Mouse (Mus musculus) regulatory T cell (primary cell): ENCODE results near the gene Igsf9.

Source experiments
- in situ Hi-C: fragments of 300-600 bp; cut with MboI, MseI; formaldehyde crosslinking; loops from one replicate; pipeline ENCODE4 v1.15.1; 2025; ENCODE audit warnings: high pct_unique_total_duplicates

Gene Igsf9

DNA sequence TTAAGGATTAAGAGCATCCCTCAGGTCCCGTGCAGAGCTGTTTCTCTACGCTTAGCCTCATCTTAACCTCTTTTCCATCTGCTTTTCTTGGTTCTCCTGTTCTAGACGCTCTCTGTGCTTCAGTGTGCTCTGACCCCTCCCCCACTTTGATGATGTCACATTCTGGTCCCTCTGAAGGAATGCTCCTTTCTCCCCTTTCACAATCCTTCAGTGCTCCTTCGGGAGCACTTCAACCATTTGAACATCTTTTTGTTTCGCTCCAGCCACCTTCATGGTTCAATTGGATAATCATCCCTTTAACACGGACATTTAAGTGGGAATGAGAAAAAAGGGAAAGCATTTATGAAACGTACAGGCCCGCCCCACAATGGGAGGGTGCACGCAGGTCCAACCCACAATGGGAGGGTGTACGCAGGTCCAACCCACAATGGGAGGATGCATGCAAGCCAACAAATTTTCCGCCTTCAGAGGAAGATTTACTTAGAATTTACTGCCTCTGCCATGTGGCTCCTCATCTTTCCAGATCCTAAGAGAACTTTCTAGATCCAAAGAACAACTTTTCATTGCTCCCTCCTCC is 13.2 kb upstream of the Igsf9 start:
- in situ Hi-C loops: no loop called here

DNA sequence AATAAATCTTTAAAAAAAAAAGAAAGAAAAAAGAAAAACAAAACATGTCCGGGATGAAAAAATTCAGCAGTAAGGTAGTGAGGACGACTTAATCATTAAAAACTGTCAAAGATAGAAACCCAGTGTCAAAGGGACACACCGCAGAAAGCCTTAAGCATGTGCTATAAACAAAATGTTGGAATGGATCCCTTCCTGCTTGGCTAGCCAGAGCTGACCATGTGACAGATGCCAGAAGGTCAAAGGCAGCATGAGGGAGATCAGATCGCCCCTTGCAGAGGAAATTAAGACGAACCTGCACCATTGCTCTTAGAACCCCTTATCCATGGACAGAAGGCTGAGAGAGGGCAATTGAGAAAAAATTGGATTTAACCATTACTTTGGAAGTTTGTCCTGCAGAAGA is 12.2 kb upstream of the Igsf9 start:
- in situ Hi-C loops: no loop called here

- in situ Hi-C loops: no loop called here
Measured at GRCm38 (mm10) chr1:172469810-172470448, 11.7 kb upstream of the Igsf9 start.

- in situ Hi-C loops: no loop called here
Measured at GRCm38 (mm10) chr1:172472909-172473308, 8.7 kb upstream of the Igsf9 start.

- in situ Hi-C loops: no loop called here
Measured at GRCm38 (mm10) chr1:172474196-172474595, 7.4 kb upstream of the Igsf9 start.

DNA sequence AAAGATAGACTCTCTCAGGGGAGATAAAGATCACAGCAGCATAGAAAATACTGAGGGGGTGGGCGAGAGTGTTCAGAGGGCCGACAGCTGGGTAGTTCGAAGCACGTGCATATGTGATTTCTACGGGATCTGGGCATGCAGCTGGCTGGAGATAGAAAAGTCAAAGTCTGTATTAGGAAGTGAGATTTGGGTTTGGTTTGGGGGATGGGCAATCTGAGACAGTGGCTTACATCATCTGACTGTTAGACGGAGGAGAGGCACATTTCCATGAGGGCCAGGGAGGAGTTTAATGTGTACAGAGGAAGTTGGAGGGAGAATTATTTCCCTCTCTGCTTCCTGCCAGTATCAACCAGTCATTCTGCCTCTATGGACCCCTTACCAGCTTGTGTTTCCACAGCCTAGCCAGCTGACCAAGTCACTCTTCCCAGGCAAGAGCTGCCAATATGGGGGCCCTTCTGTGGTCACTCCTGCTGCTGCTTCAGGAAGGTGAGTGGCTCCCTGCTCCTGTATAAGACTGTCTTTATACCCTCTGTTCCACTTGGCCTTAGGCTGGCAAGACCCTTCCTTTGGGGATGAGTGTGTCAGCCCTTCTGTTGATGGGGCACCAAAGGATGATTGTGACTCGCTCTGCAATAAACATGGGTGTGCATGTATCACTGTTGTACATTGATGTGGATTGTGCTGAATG is 6.4 kb upstream of the Igsf9 start, which contains the start of gene Slamf9:
Gene Slamf9 (plus strand): TSS at position 305 of the 688 bp plus-strand sequence.
- in situ Hi-C loops: no loop called here

DNA sequence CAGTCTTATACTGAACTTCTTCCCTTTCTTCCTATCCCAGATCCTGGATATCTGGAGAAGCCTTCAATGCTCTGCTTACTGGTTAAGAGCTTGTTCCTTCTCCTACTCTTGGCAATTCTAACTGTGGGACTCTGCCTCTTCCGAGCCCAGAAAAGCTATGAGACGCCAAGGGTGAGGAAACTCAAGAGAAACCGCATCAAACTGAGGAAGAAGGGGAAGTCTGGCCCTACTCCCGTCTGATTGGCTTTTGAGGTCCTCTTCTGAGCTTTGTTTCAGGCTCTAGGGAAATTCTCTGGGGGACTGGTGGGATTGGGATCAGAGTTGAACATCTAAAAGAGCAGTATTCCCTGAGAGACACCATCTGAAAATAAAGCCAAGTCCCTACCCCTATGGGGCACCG is 3.6 kb upstream of the Igsf9 start:
- in situ Hi-C loops: no loop called here

DNA sequence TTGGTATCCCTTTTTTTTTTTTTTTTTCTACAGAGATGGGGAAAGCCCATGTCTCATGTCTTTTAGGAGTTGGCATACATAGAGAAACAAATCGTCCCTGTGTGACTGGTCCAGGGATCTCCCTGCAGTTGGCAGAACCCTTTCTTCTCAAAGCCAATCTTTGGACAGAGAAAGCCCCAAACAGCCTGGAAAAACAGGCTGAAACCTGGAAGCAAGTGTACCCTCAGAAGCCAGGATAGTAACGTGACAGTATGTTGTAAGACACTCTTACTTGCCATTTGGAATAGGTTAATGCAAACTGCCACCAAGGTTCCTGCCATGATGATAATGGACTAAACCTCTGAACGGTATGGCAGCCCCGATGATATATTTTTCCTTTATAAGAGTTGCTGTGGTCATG is 1.2 kb upstream of the Igsf9 start:
- in situ Hi-C loops: loop anchor here (5.0 kb wide), 1 partner anchor 68 kb away; no protein-coding TSS in a partner anchor

DNA sequence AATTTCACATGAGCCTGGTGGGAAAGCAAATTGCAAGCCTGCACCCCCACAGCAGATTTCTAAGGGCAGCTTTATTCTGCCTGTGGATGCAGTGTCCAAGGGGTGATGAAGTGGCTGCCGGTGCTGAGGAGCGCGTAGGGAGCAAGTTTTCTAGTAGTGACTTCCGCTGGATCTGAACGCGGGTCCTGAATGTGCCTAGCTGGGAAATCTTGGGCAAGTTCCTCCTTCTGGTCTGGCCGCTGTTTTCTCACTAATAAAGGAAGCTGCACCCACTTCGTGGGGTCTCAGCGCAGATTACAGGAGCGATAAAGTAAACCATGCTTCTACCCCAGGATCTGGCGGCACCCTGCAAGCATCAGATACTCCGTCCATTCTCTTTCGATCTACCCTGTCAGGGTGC is 477 bp upstream of the Igsf9 start:
- in situ Hi-C loops: loop anchor here (5.0 kb wide), 1 partner anchor 69 kb away; no protein-coding TSS in a partner anchor

DNA sequence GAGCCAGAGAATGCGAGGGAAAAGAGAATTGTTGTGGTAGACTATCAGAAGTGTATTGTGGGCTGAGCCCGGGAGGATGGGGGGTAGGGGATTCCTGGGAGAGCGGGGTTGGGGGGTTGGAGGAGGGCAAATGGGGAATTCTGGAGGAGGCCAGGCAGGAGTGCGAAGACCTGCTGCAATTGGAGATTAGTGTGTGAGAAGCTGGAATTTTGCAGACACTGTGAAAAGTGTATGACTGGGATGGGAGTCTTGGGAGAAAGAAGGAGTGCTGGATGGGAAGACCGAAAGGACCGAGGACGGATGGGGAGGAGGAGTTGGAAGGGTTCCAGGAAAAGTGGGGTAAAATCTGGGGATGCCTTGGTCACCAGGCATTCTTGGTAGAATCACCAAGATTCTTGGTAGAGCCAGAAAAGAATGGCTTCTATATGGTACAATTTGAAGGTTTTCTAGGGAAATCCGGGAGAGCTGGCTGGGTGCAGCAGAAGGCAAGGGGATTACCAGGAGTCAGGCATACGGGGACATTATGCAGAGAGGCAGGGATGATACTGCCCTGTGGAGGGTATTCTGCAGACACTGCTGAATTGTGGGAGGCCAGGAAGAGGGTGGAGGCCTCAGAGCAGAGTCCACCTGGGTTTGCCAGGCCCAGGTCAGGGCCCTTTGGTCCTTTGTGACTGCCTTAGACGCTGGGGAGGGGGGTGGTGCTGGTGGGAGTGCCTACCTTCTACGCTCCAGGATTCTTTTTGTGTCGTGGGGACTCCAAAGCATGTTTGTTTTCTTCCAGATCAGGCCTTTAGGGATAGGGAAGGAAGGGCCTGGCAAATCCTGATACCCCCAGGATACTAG is 1.2 kb downstream of the Igsf9 start:
- in situ Hi-C loops: loop anchor here (5.0 kb wide), 1 partner anchor 70 kb away; no protein-coding TSS in a partner anchor

- in situ Hi-C loops: loop anchor here (5.0 kb wide), 1 partner anchor 71 kb away; no protein-coding TSS in a partner anchor
Measured at GRCm38 (mm10) chr1:172483361-172483660, 1.7 kb downstream of the Igsf9 start.

- in situ Hi-C loops: loop anchor here (5.0 kb wide), 1 partner anchor 72 kb away; no protein-coding TSS in a partner anchor
Measured at GRCm38 (mm10) chr1:172484236-172484635, 2.6 kb downstream of the Igsf9 start.

DNA sequence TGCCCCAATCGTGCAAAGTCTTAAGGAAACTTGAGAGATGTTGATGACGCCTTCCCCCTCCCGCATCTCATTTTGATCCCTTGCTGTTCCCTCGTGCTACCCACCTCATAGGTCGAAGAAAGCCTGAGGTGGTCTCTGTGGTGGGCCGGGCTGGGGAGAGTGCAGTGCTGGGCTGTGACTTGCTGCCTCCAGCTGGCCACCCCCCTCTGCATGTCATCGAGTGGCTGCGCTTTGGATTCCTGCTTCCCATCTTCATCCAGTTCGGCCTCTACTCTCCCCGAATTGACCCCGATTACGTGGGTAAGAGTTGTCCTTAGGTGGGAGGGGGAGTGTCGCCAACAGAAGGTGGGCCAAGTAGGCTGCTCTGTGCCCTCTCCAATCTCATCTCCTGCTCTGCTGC is 3.1 kb downstream of the Igsf9 start:
- in situ Hi-C loops: loop anchor here (5.0 kb wide), 1 partner anchor 72 kb away; no protein-coding TSS in a partner anchor

GRCm38 (mm10) chr1:172485821-172486220 is 4.2 kb downstream of the Igsf9 start:
- in situ Hi-C loops: no loop called here

DNA sequence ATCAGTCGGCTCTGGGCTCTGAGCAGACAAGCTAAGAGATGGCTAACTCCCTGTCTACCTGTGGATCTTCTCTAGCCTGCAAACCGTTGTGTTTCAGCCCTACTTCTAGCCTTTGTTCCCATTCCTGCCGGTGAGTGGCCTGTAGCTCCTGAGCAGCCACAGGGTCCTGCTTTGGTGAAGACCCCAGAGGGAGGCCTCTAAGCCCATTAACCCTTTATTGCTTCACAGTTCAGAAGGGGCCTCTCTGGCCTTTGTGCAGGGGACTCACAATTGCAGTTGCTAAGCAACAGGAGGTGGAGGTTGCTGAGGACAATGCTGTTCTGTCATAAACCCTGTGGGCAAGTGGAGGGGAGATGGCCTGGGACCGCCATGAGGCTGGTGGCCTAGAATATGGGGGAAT is 4.6 kb downstream of the Igsf9 start:
- in situ Hi-C loops: no loop called here

GRCm38 (mm10) chr1:172486651-172487050 is 5.1 kb downstream of the Igsf9 start:
- in situ Hi-C loops: no loop called here

DNA sequence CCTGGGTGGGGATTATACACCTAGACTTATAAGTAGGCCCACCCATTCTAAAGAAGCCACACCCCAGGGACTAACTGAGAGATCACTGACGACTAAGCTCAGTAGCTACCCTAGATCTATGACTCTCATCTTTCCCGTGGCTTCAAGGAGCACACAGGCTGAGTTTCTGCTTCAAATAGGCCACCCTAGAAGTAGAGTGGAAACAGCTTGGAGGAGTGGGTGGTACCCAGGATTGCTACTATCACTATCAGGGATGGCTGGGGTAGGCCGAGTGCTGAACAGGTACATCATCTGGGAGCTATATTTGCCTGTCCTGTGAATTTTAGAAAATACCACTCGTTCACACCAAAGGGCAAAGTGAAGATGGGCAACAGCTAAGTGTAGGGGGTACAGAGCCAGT is 6.3 kb downstream of the Igsf9 start:
- in situ Hi-C loops: no loop called here

DNA sequence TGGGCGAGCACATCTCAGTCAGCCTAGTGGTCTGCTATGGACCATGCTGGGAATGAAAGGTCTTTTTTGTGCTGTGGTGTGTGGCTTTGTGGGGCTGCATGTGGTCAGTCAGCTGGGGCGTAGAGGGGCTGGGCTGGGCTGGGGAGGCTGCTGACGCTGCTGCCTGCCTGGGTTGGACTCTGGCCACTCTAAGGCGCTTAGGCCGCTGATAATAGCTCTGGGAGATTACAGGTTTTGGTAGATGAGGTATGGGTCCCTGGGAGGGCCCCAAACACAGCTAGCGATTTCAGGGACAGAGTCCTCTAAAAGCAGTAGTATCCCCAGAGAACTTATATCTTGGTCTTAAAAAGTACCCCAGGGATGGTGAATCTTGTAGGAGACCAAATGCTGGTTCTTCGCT is 7.2 kb downstream of the Igsf9 start:
- in situ Hi-C loops: no loop called here

DNA sequence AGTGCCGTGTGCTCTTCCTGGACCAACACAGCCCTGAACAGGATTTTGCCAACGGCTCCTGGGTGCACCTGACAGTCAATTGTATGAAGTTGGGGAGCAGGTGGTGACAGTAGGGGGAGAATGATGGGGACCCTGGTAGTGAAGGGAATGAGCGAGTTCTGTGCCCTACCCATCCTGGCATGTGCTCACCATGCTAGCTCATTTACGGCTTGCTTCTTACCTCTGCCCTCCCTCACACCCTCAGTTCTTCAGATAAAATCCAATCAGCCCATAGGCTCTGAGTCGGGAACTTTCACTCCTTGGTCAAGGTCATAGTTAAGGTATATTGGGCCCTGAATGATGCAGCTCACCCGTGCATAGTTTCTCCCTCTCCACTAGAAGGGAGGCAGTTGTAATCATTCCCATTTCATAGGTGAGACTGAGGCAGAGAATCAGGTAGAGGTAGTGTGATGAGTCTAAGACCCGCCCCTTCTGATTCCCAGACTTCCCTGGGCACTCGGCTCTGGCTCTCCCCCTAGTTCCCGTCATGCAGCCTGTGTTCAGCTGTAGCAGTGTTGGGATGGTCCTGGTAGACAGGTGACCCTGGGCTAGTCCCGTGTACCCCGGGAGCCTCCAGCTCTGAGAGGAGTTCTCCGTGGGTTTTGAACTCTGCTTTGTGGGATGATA is 8.1 kb downstream of the Igsf9 start:
- in situ Hi-C loops: no loop called here

GRCm38 (mm10) chr1:172490261-172490661 is 8.7 kb downstream of the Igsf9 start:
- in situ Hi-C loops: no loop called here

DNA sequence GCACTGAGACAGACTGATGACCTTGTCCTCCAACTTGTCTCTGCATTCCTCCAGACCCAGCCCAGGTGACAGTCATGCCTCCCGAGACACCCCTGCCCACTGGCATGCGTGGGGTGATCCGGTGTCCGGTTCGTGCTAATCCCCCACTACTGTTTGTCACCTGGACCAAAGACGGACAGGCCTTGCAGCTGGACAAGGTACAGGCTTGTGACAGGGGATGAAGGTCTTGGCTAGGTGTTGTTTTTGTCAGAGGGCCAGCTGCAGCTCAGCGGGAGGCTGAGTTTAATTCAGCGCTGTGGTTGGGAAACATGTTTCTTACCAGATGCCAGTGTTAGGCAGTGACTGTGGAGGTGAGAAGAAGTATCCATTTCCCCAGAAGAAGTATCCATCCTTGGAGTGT is 10.5 kb downstream of the Igsf9 start:
- in situ Hi-C loops: no loop called here
